Mouse (Mus musculus): ENCODE results near the gene Taok3.
A peak's percentile ranks its signal among the peaks of the same experiment; 100 is the strongest.

DNA sequence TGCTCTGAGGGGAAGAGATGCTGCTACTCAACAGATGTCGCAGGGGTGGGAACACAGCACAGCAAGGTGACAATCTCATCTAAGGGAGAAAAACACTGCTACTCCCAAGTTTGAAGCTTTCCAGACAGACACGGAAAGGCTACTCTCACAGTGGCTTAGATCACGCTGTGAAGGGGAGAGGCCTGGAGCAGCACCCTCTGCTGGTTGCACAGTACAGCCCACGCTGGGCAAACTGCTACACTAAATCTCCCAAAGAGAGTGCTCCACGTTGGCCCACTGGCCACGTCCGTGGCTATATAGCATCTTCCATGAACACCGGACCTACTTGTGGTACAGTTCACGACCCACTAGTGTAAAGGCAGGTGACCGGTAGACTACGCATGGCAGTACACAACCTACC is 20.2 kb upstream of the Taok3 start:
- TF ChIP-seq POLR2A (IDR thresholded peaks at IDR 0.05; ENCODE audit: control insufficient read depth in 1 of 2, insufficient read depth in 1 of 2, low read depth in 1 of 2, low read length in 2 of 2, poor library complexity in 1 of 2), result no peak
- TF ChIP-seq TCF12 (IDR thresholded peaks at IDR 0.05; ENCODE audit: low read depth, low read length), result no peak
- no peak for TF ChIP-seq TBP (IDR thresholded peaks at IDR 0.05; ENCODE audit: low read depth, low read length)
- peak; percentile 39 to 68 (median 47); a peak in 5 of 6 replicates for TF ChIP-seq CTCF (IDR thresholded peaks at IDR 0.05 in 2 of 3, conservative IDR thresholded peaks at IDR 0.05 in 1 of 3; ENCODE audit: control insufficient read depth in 1 of 3, insufficient read depth in 1 of 3, low read depth in 2 of 3, low read length in 3 of 3, poor library complexity in 1 of 3, severe bottlenecking in 1 of 3)
- TF ChIP-seq HCFC1 (IDR thresholded peaks at IDR 0.05; ENCODE audit: low read depth, low read length), result no peak
- TF ChIP-seq CHD2 (IDR thresholded peaks at IDR 0.05; ENCODE audit: low read length), result no peak
- TF ChIP-seq POLR2AphosphoS2 (IDR thresholded peaks at IDR 0.05; ENCODE audit: low read length), result no peak
- no peak for TF ChIP-seq NRF1 (IDR thresholded peaks at IDR 0.05; ENCODE audit: insufficient read depth, low read depth, low read length, poor library complexity, severe bottlenecking)
- TF ChIP-seq ZMIZ1 (IDR thresholded peaks at IDR 0.05; ENCODE audit: low read depth, low read length), result no peak
- no peak for TF ChIP-seq GABPA (IDR thresholded peaks at IDR 0.05; ENCODE audit: low read depth, low read length)
- no peak for TF ChIP-seq EP300 (IDR thresholded peaks at IDR 0.05; ENCODE audit: low read depth in 1 of 2, low read length in 2 of 2)
